9 mouse cellular contexts compared by ENCODE assay signal in the genomic region with DNA sequence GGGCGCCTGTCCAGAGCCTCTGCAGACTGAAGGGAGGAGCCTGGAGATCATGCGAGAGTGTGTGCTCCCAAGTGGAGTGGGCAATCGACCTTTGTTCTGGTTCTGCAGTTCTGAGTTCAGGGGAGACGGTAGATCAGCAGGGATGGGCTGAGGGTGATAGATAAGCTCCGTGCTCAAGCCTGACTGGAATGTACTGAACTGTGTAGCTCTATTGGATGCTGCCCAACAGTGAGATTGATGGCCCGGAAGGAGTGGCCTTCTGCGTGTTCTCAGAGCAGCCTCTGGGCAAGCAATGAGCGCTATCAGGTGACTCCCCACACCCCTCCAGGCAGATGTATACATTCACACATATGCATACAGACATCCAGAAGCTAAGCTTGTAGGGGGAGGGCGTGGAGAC.
DNase-seq lines count a peak whose midpoint lies in the region; ATAC-seq and TF ChIP-seq lines count a peak whose summit lies in the region.
"Had no signal": no experiment of that assay in that cellular context is flagged by ENCODE, and none has a peak within 500 bp of the region (broad histone marks: within the 10 kb centered on the region; RNA-seq: fewer than 3 reads in every experiment).

No protein-coding gene starts in this region.

- no peaks in the 10 kb centered on the region for H3K27me3 ChIP-seq in hindbrain, embryonic 13.5 days
- no peaks in the 10 kb centered on the region for H3K27me3 ChIP-seq in forebrain, embryonic 15.5 days
- H3K27me3 ChIP-seq in liver, postnatal 0 days (ENCODE audit: insufficient read depth, low read length) = no peaks in the 10 kb centered on the region

- no peak for TF ChIP-seq EP300 in liver, postnatal 0 days (IDR thresholded peaks at IDR 0.05; ENCODE audit: low read depth)

- no peak overlapping the region for H3K4me2 ChIP-seq in hindbrain, embryonic 13.5 days
- no peak overlapping the region for H3K4me2 ChIP-seq in forebrain, embryonic 15.5 days (replicated peaks)
- no peak overlapping the region for H3K4me2 ChIP-seq in liver, postnatal 0 days (ENCODE audit: low read depth, low read length)

- no peaks in the 10 kb centered on the region for H3K36me3 ChIP-seq in hindbrain, embryonic 13.5 days
- no peaks in the 10 kb centered on the region for H3K36me3 ChIP-seq in forebrain, embryonic 15.5 days
- no peaks in the 10 kb centered on the region for H3K36me3 ChIP-seq in liver, postnatal 0 days (replicated peaks; ENCODE audit: insufficient read depth, low read length)

- no peak overlapping the region for H3K4me3 ChIP-seq in hindbrain, embryonic 13.5 days
- no peak overlapping the region for H3K4me3 ChIP-seq in forebrain, embryonic 15.5 days
- no peak overlapping the region for H3K4me3 ChIP-seq in liver, postnatal 0 days (ENCODE audit: low read depth, low read length)

- H3K4me1 ChIP-seq in hindbrain, embryonic 13.5 days (replicated peaks) = peaks cover 11% of the 10 kb centered on the region
- peaks cover 8% of the 10 kb centered on the region for H3K4me1 ChIP-seq in forebrain, embryonic 15.5 days
- no peaks in the 10 kb centered on the region for H3K4me1 ChIP-seq in liver, postnatal 0 days (ENCODE audit: insufficient read depth)

- TF ChIP-seq CTCF in liver, postnatal 0 days (IDR thresholded peaks at IDR 0.05; ENCODE audit: low read depth) = no peak

- no peak overlapping the region for H3K9ac ChIP-seq in hindbrain, embryonic 13.5 days
- H3K9ac ChIP-seq in forebrain, embryonic 15.5 days (replicated peaks) = no peak overlapping the region
- H3K9ac ChIP-seq in liver, postnatal 0 days (replicated peaks) = no peak overlapping the region

- peak; percentile 43 for DNase-seq in adrenal gland, adult 2 months
- peak; percentile 25 for DNase-seq in embryo, embryonic 10.5 days (ENCODE audit: low spot score)
- peak; percentile 15 for DNase-seq in lung, postnatal 25 days (ENCODE audit: low spot score)
- DNase-seq in liver, postnatal 0 days = no peak
- DNase-seq in natural killer cell, adult 2 months (ENCODE audit: low spot score in 2 of 2) = no peak
- DNase-seq: cerebellum, adult 18-20 months; gastrocnemius, postnatal 14 days had no signal

- WGBS in hindbrain, embryonic 13.5 days = 57% methylated on average over 9 of the region's 9 CpGs
- WGBS in forebrain, embryonic 15.5 days = 74% methylated on average over 9 of the region's 9 CpGs
- 43% methylated on average over 9 of the region's 9 CpGs for WGBS in liver, postnatal 0 days (ENCODE audit: insufficient replicate concordance)

- H3K9me3 ChIP-seq in hindbrain, embryonic 13.5 days = no peaks in the 10 kb centered on the region
- H3K9me3 ChIP-seq in forebrain, embryonic 15.5 days = no peaks in the 10 kb centered on the region
- H3K9me3 ChIP-seq in liver, postnatal 0 days (ENCODE audit: low read length) = no peaks in the 10 kb centered on the region

- peak; percentile 54; the same call in 1 of the 2 replicates for ATAC-seq in hindbrain, embryonic 13.5 days (ENCODE audit: low FRiP score)
- ATAC-seq in forebrain, embryonic 15.5 days (replicated peaks) = no peak
- no peak for ATAC-seq in liver, postnatal 0 days

- H3K27ac ChIP-seq in hindbrain, embryonic 13.5 days = no peak overlapping the region
- no peak overlapping the region for H3K27ac ChIP-seq in forebrain, embryonic 15.5 days (replicated peaks)
- no peak overlapping the region for H3K27ac ChIP-seq in liver, postnatal 0 days (ENCODE audit: low read depth)

Comparison
In these comparisons a context has a peak if more than half of its experiments do, and no peak if none do; other contexts are left out.
1. DNase-seq: peak in adrenal gland, adult 2 months (single experiment), embryo, embryonic 10.5 days (single experiment) and lung, postnatal 25 days (single experiment); none in liver, postnatal 0 days (single experiment) and natural killer cell, adult 2 months (0 of 2).